Mouse (Mus musculus) kidney, embryonic 14.5 days (tissue): Measurements from ENCODE around the gene Hdac11. TPM values are rescaled to one million over a fixed set of nuclear protein-coding genes. Genes with fewer than 3 reads are reported as not detected.
A peak's percentile ranks its signal among the peaks of the same experiment; 100 is the strongest.

Source experiments
- ATAC-seq: fragments of 200-750 bp; cut with Nextera tagmentation; 2 replicates; pipeline ENCODE4 v1.8.0; 2017; ENCODE audit warnings: moderate number of reproducible peaks, mild to moderate bottlenecking, moderate TSS enrichment, moderate library complexity; ENCODE audit not compliant: low FRiP score, low TSS enrichment
- H3K27ac ChIP-seq: fragments of 300-500 bp; sonication (generic); 2 replicates; pipeline ENCODE4 v1.5.1; 2014; ENCODE audit warnings: low read depth, mild to moderate bottlenecking, low read length, moderate library complexity, mixed read lengths
- H3K27me3 ChIP-seq: fragments of 300-500 bp; sonication (generic); 2 replicates; pipeline ENCODE4 v1.6.1; 2014; ENCODE audit warnings: mild to moderate bottlenecking, low read length; ENCODE audit not compliant: control insufficient read depth, insufficient read depth
- H3K36me3 ChIP-seq: fragments of 300-500 bp; sonication (generic); 2 replicates; pipeline ENCODE4 v1.6.1; 2014; ENCODE audit warnings: low read length, mixed read lengths; ENCODE audit not compliant: control insufficient read depth, insufficient read depth
- H3K4me1 ChIP-seq: fragments of 300-500 bp; sonication (generic); 2 replicates; pipeline ENCODE4 v1.6.1; 2014; ENCODE audit warnings: low read length, mixed read lengths; ENCODE audit not compliant: control insufficient read depth, insufficient read depth
- H3K4me2 ChIP-seq: fragments of 300-500 bp; sonication (generic); replicated peaks from 2 replicates; pipeline ENCODE4 v1.6.1; 2014; ENCODE audit warnings: low read depth, mild to moderate bottlenecking, low read length
- H3K4me3 ChIP-seq: fragments of 300-500 bp; sonication (generic); 2 replicates; pipeline ENCODE4 v1.5.1; 2014; ENCODE audit warnings: mild to moderate bottlenecking, low read length
- H3K9ac ChIP-seq: fragments of 300-500 bp; sonication (generic); 2 replicates; pipeline ENCODE4 v1.6.1; 2014; ENCODE audit warnings: low read depth, mild to moderate bottlenecking, low read length, moderate library complexity
- H3K9me3 ChIP-seq: fragments of 300-500 bp; sonication (generic); 2 replicates; pipeline ENCODE4 v1.6.1; 2016; ENCODE audit warnings: low read length; ENCODE audit not compliant: control insufficient read depth
- WGBS: fragments of 180-500 bp; shearing (Covaris S2); extraction: QIAGEN DNeasy Blood & Tissue Kit; methylation state at CpG from one replicate; pipeline ENCODE4 v1.1.7; 2014; 5-methylcytosine and 5-hydroxymethylcytosine counted together
- polyA plus RNA-seq: library from polyadenylated mRNA; unstranded; fragments of >200 nt; fragmentation: Nextera tagmentation; extraction: Ambion mirVana; gene quantifications from 2 replicates; pipeline ENCODE4 v1.2.1, GENCODE M21; 2014

Hdac11 gene
- polyA plus RNA-seq, 1 experiment from 2014 or later = 14.1 TPM

DNA sequence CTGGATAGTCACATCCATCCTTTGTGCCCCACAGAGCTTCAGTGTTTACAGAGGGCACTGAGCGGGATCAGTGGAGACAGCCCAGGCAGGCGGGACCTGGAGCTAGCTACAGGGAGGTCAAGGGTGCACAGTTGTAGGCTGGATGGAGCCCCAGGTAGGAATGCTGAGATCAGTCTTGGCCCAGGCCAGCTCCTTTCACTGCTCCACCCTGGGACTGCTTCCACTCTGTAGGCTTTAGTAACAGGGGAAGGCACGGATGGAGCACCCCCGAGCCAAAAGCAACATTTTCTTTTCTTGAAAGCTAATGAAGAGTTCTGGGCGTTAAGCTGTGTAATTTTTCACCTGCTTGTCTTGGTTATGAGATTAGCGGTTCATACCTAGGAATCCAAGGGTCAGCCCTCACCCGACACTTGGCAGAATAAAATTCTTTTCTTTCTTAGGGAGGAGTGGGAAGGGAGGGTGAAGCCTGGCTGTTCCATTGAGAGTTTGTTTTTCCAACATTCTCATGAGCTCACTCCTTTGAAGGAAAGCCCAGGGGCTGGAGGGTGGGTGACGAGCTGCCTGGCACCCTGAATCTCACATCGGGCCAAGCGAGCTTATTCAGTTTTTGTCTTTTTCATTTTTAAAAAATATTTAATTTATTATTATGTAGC is 66.4 kb downstream of the Hdac11 start:
- no peaks in the 10 kb centered on the region for H3K9me3 ChIP-seq
- no peaks in the 10 kb centered on the region for H3K4me1 ChIP-seq
- no peaks in the 10 kb centered on the region for H3K36me3 ChIP-seq
- 72% methylated on average over 10 of the region's 10 CpGs for WGBS
- no peak overlapping the region for H3K4me3 ChIP-seq
- no peaks in the 10 kb centered on the region for H3K27me3 ChIP-seq
- H3K27ac ChIP-seq = no peak overlapping the region
- no peak overlapping the region for H3K4me2 ChIP-seq
- H3K9ac ChIP-seq = no peak overlapping the region
- 0 out of 2 replicates have a peak, but pooled peaks have one; percentile 35 for ATAC-seq

Other genes with a start within 250 kb of the Hdac11 start
- gene Iqsec1, start 168.0 kb upstream of the Hdac11 start, polyA plus RNA-seq = 11.9 and 16.1 TPM in 2 replicates
- 13.1 and 30.6 TPM in 2 replicates for gene Nup210, start 39.8 kb upstream of the Hdac11 start, polyA plus RNA-seq
- gene Fbln2, start 55.8 kb downstream of the Hdac11 start, polyA plus RNA-seq = 16.4 and 22.1 TPM in 2 replicates